Mouse (Mus musculus) thymus, adult 2 months (tissue): ENCODE results near the gene Bbs9. TPM values are rescaled to one million over a fixed set of nuclear protein-coding genes. Genes with fewer than 3 reads are reported as not detected.
"Not testable (repeated sequence)": the region's sequence is repeated elsewhere in the genome, so short reads cannot be mapped to it uniquely, and the experiment has no call there.

Experiments
- DNase-seq: peaks from one replicate; pipeline ENCODE4 v3.0.0; 2021
- H3K27ac ChIP-seq: fragments of 200-500 bp; 2 replicates; pipeline ENCODE4 v1.5.1; 2012; ENCODE audit warnings: low read length, control low read depth; ENCODE audit not compliant: control insufficient read depth, insufficient read depth
- H3K27me3 ChIP-seq: fragments of 200-500 bp; 2 replicates; pipeline ENCODE4 v1.6.1; 2012; ENCODE audit warnings: mild to moderate bottlenecking, low read length, moderate library complexity, mixed read lengths; ENCODE audit not compliant: control insufficient read depth, insufficient read depth
- H3K36me3 ChIP-seq: fragments of 200-500 bp; 2 replicates; pipeline ENCODE4 v1.6.1; 2012; ENCODE audit warnings: mild to moderate bottlenecking, low read length, moderate library complexity; ENCODE audit not compliant: control insufficient read depth, insufficient read depth
- H3K4me1 ChIP-seq: fragments of 200-500 bp; replicated peaks from 2 replicates; pipeline ENCODE4 v1.6.1; 2012; ENCODE audit warnings: low read length; ENCODE audit not compliant: control insufficient read depth, insufficient read depth
- H3K4me3 ChIP-seq: fragments of 200-500 bp; 2 replicates; pipeline ENCODE4 v1.5.1; 2012; ENCODE audit warnings: mild to moderate bottlenecking, low read length, control low read depth, moderate library complexity; ENCODE audit not compliant: control insufficient read depth, insufficient read depth
- CTCF ChIP-seq: fragments of 200-500 bp; IDR thresholded peaks from 2 replicates; pipeline ENCODE4 v1.5.1; 2012; ENCODE audit warnings: mild to moderate bottlenecking, control low read depth, low read length, moderate library complexity, borderline replicate concordance; ENCODE audit not compliant: control insufficient read depth, poor library complexity, insufficient read depth; ENCODE audit errors: extremely low read depth
- POLR2A ChIP-seq: fragments of 200-500 bp; IDR thresholded peaks from 2 replicates; pipeline ENCODE4 v1.6.1; 2012; ENCODE audit warnings: mild to moderate bottlenecking, low read length, control low read depth, moderate library complexity; ENCODE audit not compliant: control insufficient read depth, poor library complexity, insufficient read depth; ENCODE audit errors: extremely low read depth
- WGBS: fragments of 180-500 bp; shearing (Covaris S2); methylation state at CpG from one replicate; pipeline ENCODE4 v1.1.7; 2018; 5-methylcytosine and 5-hydroxymethylcytosine counted together
- polyA plus RNA-seq: library from polyadenylated mRNA; depleted of rRNA; stranded (reverse); fragments of >200 nt; gene quantifications from 2 replicates; pipeline ENCODE4 v1.2.3, GENCODE M21; 2012

The Bbs9 gene
- polyA plus RNA-seq, 1 experiment = 21.4 TPM

GRCm38 (mm10) chr9:22710032-22710431, 234.5 kb downstream of the Bbs9 start:
- WGBS = 92% methylated on average over 7 of the region's 7 CpGs
- DNase-seq = no peak

GRCm38 (mm10) chr9:22711339-22711738, 235.8 kb downstream of the Bbs9 start:
- WGBS = 95% methylated on average over 2 of the region's 2 CpGs

More at GRCm38 (mm10) chr9:22710032-22710431, 234.5 kb downstream of the Bbs9 start:
- Histone ChIP-seq H3K4me3 (no peak overlapping the region), H3K27ac (no peak overlapping the region), H3K27me3 (no peaks in the 10 kb centered on the region), H3K4me1 (no peaks in the 10 kb centered on the region), H3K36me3 (no peaks in the 10 kb centered on the region)
- TF ChIP-seq POLR2A = no peak
- TF ChIP-seq CTCF = no peak

GRCm38 (mm10) chr9:22712743-22713142, 237.2 kb downstream of the Bbs9 start:
- no peak for DNase-seq
- Histone ChIP-seq H3K27ac (no peak overlapping the region), H3K27me3 (no peaks in the 10 kb centered on the region), H3K4me1 (no peaks in the 10 kb centered on the region), H3K36me3 (no peaks in the 10 kb centered on the region), H3K4me3 (no peak overlapping the region)
- 84% methylated on average over 3 of the region's 3 CpGs for WGBS
- TF ChIP-seq POLR2A (no peak), CTCF (no peak)

More at GRCm38 (mm10) chr9:22711339-22711738, 235.8 kb downstream of the Bbs9 start:
- Histone ChIP-seq H3K4me3 (no peak overlapping the region), H3K36me3 (no peaks in the 10 kb centered on the region), H3K4me1 (no peaks in the 10 kb centered on the region), H3K27ac (no peak overlapping the region), H3K27me3 (no peaks in the 10 kb centered on the region)
- TF ChIP-seq CTCF = no peak
- no peak for TF ChIP-seq POLR2A
- DNase-seq = no peak

DNA sequence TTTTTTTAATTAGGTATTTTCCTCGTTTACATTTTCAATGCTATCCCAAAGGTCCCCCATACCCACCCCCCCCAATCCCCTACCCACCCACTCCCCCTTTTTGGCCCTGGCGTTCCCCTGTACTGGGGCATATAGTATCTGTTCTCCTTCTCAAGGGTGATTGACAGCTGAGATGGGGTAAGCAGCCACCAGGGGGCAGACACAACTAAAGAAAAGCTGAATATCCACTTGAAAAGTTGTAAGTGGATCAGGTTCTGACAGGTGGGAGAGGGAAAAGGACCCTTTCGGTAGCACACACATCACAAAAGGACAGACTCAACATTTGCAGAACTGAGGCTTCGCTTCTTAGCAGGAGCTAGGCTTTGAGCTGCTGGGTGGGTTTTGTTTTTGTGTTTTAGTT, 237.8 kb downstream of the Bbs9 start:
- WGBS = 71% methylated on average over 4 of the region's 4 CpGs
- peak; percentile 44 for DNase-seq
- H3K27me3 ChIP-seq, H3K36me3 ChIP-seq, H3K4me1 ChIP-seq, H3K4me3 ChIP-seq, H3K27ac ChIP-seq: not testable (repeated sequence)

DNA sequence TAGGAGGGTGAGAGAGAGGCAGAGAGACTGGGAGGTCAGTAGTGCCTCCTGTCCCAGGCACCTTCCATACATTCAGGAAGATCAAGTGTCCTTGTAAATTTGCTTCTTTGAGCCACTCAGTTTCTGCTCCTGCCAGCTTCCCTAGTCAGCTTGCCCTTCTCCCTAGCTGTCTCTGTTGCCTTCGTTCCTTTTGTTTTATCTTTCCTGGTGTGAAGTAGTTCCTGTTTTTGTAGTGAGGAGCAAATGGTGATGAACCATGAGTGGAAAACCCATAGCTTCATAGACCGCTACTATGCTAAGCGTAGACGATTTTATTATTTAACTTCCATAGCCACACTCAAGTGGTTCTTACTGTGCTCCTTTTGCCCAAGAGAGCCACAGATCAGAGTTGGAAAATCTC, 242.1 kb downstream of the Bbs9 start:
- Histone ChIP-seq H3K4me1 (no peaks in the 10 kb centered on the region), H3K27me3 (no peaks in the 10 kb centered on the region), H3K4me3 (no peak overlapping the region), H3K27ac (no peak overlapping the region), H3K36me3 (no peaks in the 10 kb centered on the region)
- 90% methylated on average over 4 of the region's 4 CpGs for WGBS
- TF ChIP-seq POLR2A (no peak), CTCF (no peak)
- DNase-seq = no peak

- no peak overlapping the region for H3K4me3 ChIP-seq
- 88% methylated on average over 8 of the region's 8 CpGs for WGBS
Measured at GRCm38 (mm10) chr9:22718174-22718823, 242.8 kb downstream of the Bbs9 start.

GRCm38 (mm10) chr9:22732646-22733045, 257.1 kb downstream of the Bbs9 start:
- 89% methylated on average over 1 of the region's 1 CpGs for WGBS
- Histone ChIP-seq H3K27me3 (no peaks in the 10 kb centered on the region), H3K4me1 (no peaks in the 10 kb centered on the region), H3K36me3 (no peaks in the 10 kb centered on the region), H3K27ac (no peak overlapping the region), H3K4me3 (no peak overlapping the region)
- no peak for DNase-seq
- TF ChIP-seq CTCF (no peak), POLR2A (no peak)

More at GRCm38 (mm10) chr9:22718174-22718823, 242.8 kb downstream of the Bbs9 start:
- H3K4me1 ChIP-seq = no peaks in the 10 kb centered on the region
- DNase-seq = no peak
- no peaks in the 10 kb centered on the region for H3K36me3 ChIP-seq
- TF ChIP-seq POLR2A (no peak), CTCF (no peak)
- no peaks in the 10 kb centered on the region for H3K27me3 ChIP-seq
- no peak overlapping the region for H3K27ac ChIP-seq
